Mouse (Mus musculus) megakaryocyte, adult 5-6 weeks (primary cell): ENCODE results near the gene Adgre5. TPM values are rescaled to one million over a fixed set of nuclear protein-coding genes. Genes with fewer than 3 reads are reported as not detected.

ENCODE experiments used
- ATAC-seq: 2 replicates; pipeline ENCODE4 v1.8.0; 2016; ENCODE audit warnings: mild to moderate bottlenecking, inconsistent platforms; ENCODE audit not compliant: poor library complexity, severe bottlenecking
- total RNA-seq, 2 experiments: library from RNA; stranded (forward) in 1 of 2; stranded (reverse) in 1 of 2; fragments of 153-499, 151-499 nt in 1 of 2; fragments of 221-1000, 200-1000 nt in 1 of 2; gene quantifications; 2 replicates each; pipeline versions ENCODE4 v1.2.3 to v1.2.4; 2015 to 2017

The Adgre5 gene
- total RNA-seq, 2 experiments from 2014 or later, result 242 to 299 TPM

- no peak for ATAC-seq
Measured at GRCm38 (mm10) chr8:83756273-83756672, 15.1 kb upstream of the Adgre5 start.

GRCm38 (mm10) chr8:83754149-83754548 is 13.0 kb upstream of the Adgre5 start:
- ATAC-seq, result no peak

- ATAC-seq, result no peak
Measured at GRCm38 (mm10) chr8:83749265-83749664, 8.1 kb upstream of the Adgre5 start.

- ATAC-seq, result peak; percentile 86
Measured at GRCm38 (mm10) chr8:83748708-83749107, 7.6 kb upstream of the Adgre5 start.

- ATAC-seq, result peak; percentile 67
Measured at GRCm38 (mm10) chr8:83747661-83748346, 6.7 kb upstream of the Adgre5 start.

- no peak for ATAC-seq
Measured at GRCm38 (mm10) chr8:83744070-83744469, 2.9 kb upstream of the Adgre5 start.

- ATAC-seq, result no peak
Measured at GRCm38 (mm10) chr8:83742968-83743367, 1.8 kb upstream of the Adgre5 start.

GRCm38 (mm10) chr8:83741849-83742655 is 926 bp upstream of the Adgre5 start:
- ATAC-seq, result peak; percentile 64

- no peak for ATAC-seq
Measured at GRCm38 (mm10) chr8:83740586-83740975, 545 bp downstream of the Adgre5 start.

- ATAC-seq, result peak; percentile 51
Measured at GRCm38 (mm10) chr8:83739711-83740468, 1.2 kb downstream of the Adgre5 start.

- no peak for ATAC-seq
Measured at GRCm38 (mm10) chr8:83738949-83739710, 2.0 kb downstream of the Adgre5 start.

- peak; percentile 39 for ATAC-seq
Measured at GRCm38 (mm10) chr8:83737852-83738562, 3.1 kb downstream of the Adgre5 start.

- no peak for ATAC-seq
Measured at GRCm38 (mm10) chr8:83737346-83737745, 3.8 kb downstream of the Adgre5 start.

GRCm38 (mm10) chr8:83736681-83737080 is 4.4 kb downstream of the Adgre5 start:
- ATAC-seq, result peak; percentile 10; the same call in 1 of the 2 replicates

- ATAC-seq, result no peak
Measured at GRCm38 (mm10) chr8:83732919-83733318, 8.2 kb downstream of the Adgre5 start.

- ATAC-seq, result no peak
Measured at GRCm38 (mm10) chr8:83731906-83732305, 9.2 kb downstream of the Adgre5 start.

GRCm38 (mm10) chr8:83729009-83729807 is 11.9 kb downstream of the Adgre5 start:
- ATAC-seq, result peak; percentile 48

GRCm38 (mm10) chr8:83725521-83726102 is 15.5 kb downstream of the Adgre5 start:
- no peak for ATAC-seq
